Mouse (Mus musculus) small intestine, adult 2 months (tissue): ENCODE measurements at regions not wholly inside any gene's neighbourhood (a gene's known extent, or its start where the extent isn't known, plus 50 kb on each side); places are given as distances from the start of the nearest gene placed in this dataset.

Experiments used
- H3K27ac ChIP-seq: fragments of 200-500 bp; 2 replicates; pipeline ENCODE4 v1.5.1; 2012; ENCODE audit warnings: low read depth, low read length, control low read depth, inconsistent platforms; ENCODE audit not compliant: insufficient read depth
- H3K27me3 ChIP-seq: fragments of 200-500 bp; 2 replicates; pipeline ENCODE4 v1.6.1; 2012; ENCODE audit warnings: mild to moderate bottlenecking, moderate library complexity, low read length, inconsistent platforms; ENCODE audit not compliant: control insufficient read depth, insufficient read depth
- H3K36me3 ChIP-seq: fragments of 200-500 bp; 2 replicates; pipeline ENCODE4 v1.6.1; 2012; ENCODE audit warnings: mild to moderate bottlenecking, low read length, control low read depth, inconsistent platforms; ENCODE audit not compliant: control insufficient read depth, insufficient read depth
- H3K4me1 ChIP-seq: fragments of 200-500 bp; 2 replicates; pipeline ENCODE4 v1.6.1; 2012; ENCODE audit warnings: low read length, inconsistent platforms, mixed read lengths; ENCODE audit not compliant: control insufficient read depth, insufficient read depth, insufficient read length
- H3K4me3 ChIP-seq: fragments of 200-500 bp; 2 replicates; pipeline ENCODE4 v1.5.1; 2012; ENCODE audit warnings: low read depth, mild to moderate bottlenecking, control low read depth, inconsistent platforms, low read length, moderate library complexity
- CTCF ChIP-seq: fragments of 200-500 bp; IDR thresholded peaks from 2 replicates; pipeline ENCODE4 v1.5.1; 2012; ENCODE audit warnings: low read depth, mild to moderate bottlenecking, control low read depth, inconsistent platforms, low read length, moderate library complexity, mixed read lengths; ENCODE audit not compliant: insufficient replicate concordance, insufficient read length; ENCODE audit errors: extremely low read depth
- POLR2A ChIP-seq: fragments of 200-500 bp; IDR thresholded peaks from 2 replicates; pipeline ENCODE4 v1.6.1; 2012; ENCODE audit warnings: low read depth, mild to moderate bottlenecking, control low read depth, inconsistent platforms, low read length, moderate library complexity
- WGBS: fragments of 180-500 bp; shearing (Covaris S2); methylation state at CpG from one replicate; pipeline ENCODE4 v1.1.7; 2018; 5-methylcytosine and 5-hydroxymethylcytosine counted together

DNA sequence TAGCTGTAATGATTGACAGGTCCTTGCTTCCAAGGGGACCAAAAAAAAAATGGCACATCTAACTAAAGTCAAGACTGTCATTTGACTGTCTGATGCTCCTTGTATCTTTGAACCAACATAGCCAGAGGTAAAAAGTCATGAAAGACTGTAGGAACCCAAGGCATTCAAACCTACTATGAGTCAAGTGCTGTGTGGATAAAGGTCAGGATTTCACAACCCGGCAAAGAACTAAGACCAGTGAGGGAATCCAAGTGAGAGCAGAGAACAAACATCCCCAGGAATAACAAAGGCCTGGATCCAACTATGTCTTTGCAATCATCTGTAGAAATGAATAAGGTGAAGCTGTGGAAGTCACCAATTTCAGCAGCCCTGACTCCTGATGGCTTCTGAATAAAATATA lies 218.2 kb upstream of the Usp24 start:
- no peak overlapping the region for H3K4me3 ChIP-seq
- no peak overlapping the region for H3K27ac ChIP-seq
- 63% methylated on average over 1 of the region's 1 CpGs for WGBS
- no peaks in the 10 kb centered on the region for H3K27me3 ChIP-seq
- H3K4me1 ChIP-seq = peaks cover 2% of the 10 kb centered on the region; the same call in 1 of the 2 replicates
- TF ChIP-seq CTCF (no peak), POLR2A (no peak)
- H3K36me3 ChIP-seq = no peaks in the 10 kb centered on the region

DNA sequence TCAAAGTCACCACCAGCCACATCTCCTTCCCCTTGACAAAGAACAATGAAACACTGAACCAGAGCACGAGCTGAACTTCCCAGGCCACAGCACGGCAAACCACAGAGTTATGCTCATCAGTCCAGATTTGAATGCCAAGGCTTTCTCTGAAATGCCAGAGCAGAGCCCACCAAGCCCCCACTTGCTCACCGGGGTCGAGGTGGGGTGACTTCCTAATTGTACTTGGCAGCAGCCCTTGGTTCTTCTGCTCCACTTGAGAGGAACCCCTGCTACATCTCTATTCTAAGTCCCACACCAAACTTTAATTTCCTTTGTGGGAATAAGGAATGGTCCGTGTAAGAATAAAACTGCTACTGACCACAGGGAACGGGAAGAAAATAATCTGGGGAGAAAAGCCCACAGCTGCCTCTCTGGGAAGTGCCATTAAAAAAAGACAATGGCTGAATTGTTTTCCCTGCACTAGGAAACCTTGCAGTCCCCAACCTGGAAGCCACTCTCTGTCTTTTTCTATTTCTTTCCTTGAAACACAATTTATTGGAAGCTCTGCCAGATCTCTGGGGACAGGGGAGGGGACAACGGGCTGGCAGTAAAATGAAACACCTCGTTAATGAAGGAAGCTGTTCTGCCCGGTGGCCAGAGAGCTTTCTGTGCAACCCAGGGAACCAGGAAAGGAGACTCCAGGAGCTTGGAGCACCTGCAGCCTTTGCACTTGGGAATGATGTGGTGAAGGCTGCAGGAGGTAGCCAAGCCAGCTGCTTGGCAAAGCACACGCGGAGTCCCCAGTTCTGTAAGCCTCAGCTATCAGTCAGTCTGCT lies 215.6 kb upstream of the Usp24 start:
- Histone ChIP-seq H3K36me3 (no peaks in the 10 kb centered on the region), H3K27ac (no peak overlapping the region), H3K4me3 (no peak overlapping the region), H3K27me3 (no peaks in the 10 kb centered on the region), H3K4me1 (peaks cover 2% of the 10 kb centered on the region; the same call in 1 of the 2 replicates)
- TF ChIP-seq POLR2A (no peak), CTCF (no peak)
- 31% methylated on average over 11 of the region's 11 CpGs for WGBS

DNA sequence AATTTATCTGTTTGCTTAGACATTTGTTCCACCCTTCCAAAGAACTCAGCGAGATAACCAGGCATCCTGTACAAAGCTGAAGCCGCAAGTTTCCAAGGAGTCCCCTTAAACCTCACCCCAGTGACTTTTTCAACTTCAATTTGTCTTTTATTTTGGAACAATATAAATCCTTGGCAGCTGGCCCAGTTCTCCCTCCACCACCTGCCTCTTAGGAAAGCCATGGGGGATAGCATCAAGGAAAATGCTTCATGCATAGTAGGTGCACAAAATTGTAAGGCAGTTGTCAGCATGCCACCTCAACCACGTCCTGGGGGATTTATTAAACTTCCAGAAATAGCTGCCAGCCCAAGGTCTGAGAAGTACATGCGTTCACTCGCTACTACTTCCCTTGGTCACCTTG lies 214.1 kb upstream of the Usp24 start:
- Histone ChIP-seq H3K4me1 (peaks cover 2% of the 10 kb centered on the region; the same call in 1 of the 2 replicates), H3K4me3 (no peak overlapping the region), H3K36me3 (no peaks in the 10 kb centered on the region), H3K27me3 (no peaks in the 10 kb centered on the region), H3K27ac (no peak overlapping the region)
- 29% methylated on average over 5 of the region's 5 CpGs for WGBS
- TF ChIP-seq POLR2A (no peak), CTCF (no peak)

DNA sequence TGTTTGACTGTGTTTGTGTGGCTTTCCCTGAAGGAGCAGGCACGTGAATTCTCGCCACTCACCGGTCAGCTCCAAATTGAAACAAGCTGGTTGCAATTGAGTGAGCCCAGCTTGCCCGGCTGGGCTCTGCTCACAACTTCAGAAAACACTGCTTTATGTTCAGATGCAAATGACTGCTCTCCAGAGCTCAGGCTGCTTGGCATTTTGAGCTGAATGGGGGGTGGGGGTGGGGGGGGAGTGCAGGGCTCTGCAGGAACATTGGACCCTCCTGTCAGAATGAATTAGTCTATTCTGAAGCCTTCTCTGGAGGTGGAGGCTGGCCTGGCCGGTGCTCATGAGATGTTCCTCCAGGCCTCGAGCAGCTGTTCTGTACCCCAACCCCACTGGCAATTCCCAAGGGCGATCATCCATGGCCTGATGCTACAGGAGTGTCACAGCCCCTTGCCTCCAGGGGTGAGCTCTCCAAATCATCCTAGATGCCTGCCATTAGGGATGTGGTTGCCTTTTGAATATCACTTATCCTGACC lies 213.5 kb upstream of the Usp24 start:
- Histone ChIP-seq H3K4me1 (peaks cover 2% of the 10 kb centered on the region; the same call in 1 of the 2 replicates), H3K27me3 (no peaks in the 10 kb centered on the region), H3K27ac (no peak overlapping the region), H3K4me3 (no peak overlapping the region), H3K36me3 (no peaks in the 10 kb centered on the region)
- WGBS = 77% methylated on average over 7 of the region's 7 CpGs
- TF ChIP-seq POLR2A (no peak), CTCF (no peak)

DNA sequence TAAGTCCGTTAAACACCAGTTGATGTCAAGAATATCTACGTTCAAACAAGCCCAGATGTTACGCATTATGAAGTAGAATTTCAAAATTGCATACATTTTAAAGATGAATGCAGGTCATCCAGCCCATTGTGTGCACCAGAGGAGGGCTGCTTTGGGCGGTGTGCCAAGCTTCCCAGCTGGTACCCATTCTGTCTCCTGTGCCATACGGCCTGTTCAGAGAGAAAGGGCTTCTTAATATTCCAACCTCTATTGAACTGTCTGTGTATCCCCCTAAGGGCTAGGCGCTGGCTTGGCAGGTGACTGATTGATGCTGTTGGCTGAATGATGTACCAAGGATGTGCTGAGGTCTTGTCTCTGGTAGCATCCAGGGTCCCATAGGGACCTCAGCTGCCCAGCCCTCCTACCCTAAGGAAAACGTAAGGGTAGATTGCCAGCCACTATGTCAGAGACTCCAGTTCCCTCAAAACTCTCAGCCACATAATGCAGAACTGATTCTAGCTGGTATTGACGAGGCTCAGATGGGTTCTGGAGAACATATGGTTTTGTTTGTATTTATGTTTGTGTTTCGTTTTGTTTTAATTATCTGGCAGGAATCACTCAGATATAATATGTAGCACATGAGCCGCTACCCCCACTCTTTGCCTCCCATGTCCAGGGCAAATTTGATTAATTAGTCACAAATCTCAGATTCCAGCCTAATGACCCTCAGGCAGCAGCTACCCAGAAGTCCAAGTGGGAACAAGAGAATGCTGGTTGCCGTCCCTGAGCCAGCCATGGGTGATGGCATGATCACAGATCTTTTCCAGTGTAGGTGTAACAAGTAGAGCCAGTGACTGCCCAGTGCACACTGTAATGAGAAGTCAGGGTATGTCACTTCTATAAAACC lies 212.0 kb upstream of the Usp24 start:
- Histone ChIP-seq H3K4me1 (peaks cover 2% of the 10 kb centered on the region; the same call in 1 of the 2 replicates), H3K27ac (no peak overlapping the region), H3K4me3 (no peak overlapping the region), H3K36me3 (no peaks in the 10 kb centered on the region), H3K27me3 (no peaks in the 10 kb centered on the region)
- TF ChIP-seq POLR2A = no peak
- TF ChIP-seq CTCF = no peak
- 82% methylated on average over 11 of the region's 11 CpGs for WGBS

DNA sequence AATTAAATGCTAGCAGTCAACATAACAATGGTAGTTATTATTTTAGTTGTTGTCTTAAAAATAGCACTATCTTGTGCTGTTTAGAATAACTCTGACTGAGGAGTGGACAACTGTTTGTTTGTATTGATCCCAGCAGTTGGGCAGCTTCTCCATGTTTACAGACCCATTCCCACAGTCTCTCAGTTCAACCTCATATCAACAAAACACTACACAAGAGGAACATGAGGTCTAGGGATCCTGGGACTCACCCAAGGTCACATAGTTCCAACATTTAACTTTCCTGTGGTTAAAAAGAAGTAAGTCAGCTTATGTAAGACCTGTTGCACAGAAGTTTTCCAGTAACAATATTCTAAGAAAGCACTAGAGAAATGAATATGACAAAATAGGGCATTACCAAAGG lies 203.0 kb upstream of the Usp24 start:
- TF ChIP-seq CTCF (no peak), POLR2A (no peak)
- Histone ChIP-seq H3K27me3 (no peaks in the 10 kb centered on the region), H3K36me3 (no peaks in the 10 kb centered on the region), H3K27ac (no peak overlapping the region), H3K4me1 (no peaks in the 10 kb centered on the region), H3K4me3 (no peak overlapping the region)

DNA sequence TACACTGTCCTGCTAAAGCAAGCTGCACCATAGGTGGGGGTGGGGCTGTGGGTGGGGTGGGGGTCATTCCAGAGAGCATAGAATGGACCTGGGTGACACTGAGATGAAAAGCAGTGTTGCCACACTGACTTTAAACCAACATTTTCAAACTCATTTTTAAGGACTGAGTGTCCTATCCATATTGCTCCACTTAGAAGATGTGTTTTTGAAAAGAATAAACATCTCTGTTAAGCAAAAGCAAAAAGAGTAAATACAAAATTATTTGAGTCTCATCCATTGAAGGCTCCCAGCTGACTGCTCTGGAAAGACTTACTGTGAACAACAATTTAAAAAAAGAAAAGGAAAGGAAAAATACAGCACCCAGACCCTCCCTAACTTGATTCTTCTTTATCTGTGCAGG lies 202.3 kb upstream of the Usp24 start:
- Histone ChIP-seq H3K27me3 (no peaks in the 10 kb centered on the region), H3K36me3 (no peaks in the 10 kb centered on the region), H3K4me3 (no peak overlapping the region), H3K27ac (peak overlapping the region; percentile 74), H3K4me1 (no peaks in the 10 kb centered on the region)
- no peak for TF ChIP-seq POLR2A
- no peak for TF ChIP-seq CTCF
